Mouse (Mus musculus) megakaryocyte-erythroid progenitor cell, adult 5-6 weeks (primary cell): ENCODE measurements around the gene Cpne1. TPM values are rescaled to one million over a fixed set of nuclear protein-coding genes. Genes with fewer than 3 reads are reported as not detected.

Experiments used
- ATAC-seq: replicated peaks from 2 replicates; pipeline ENCODE4 v1.8.0; 2016; ENCODE audit warnings: mild to moderate bottlenecking, inconsistent platforms; ENCODE audit not compliant: severe bottlenecking, poor library complexity, low FRiP score, low TSS enrichment
- total RNA-seq, 2 experiments: library from RNA; stranded (forward) in 1 of 2; stranded (reverse) in 1 of 2; fragments of 200-1000, 215-1000 nt in 1 of 2; fragments of >200 nt in 1 of 2; fragmentation: Nextera tagmentation in 1 of 2; gene quantifications; 2 replicates each; pipeline ENCODE4 v1.2.3; 2014 to 2017

Cpne1 gene
- total RNA-seq, 2 experiments from 2014 or later = 15.0 to 29.6 TPM

- no peak for ATAC-seq
Measured at GRCm38 (mm10) chr2:156084541-156084940, 27.2 kb downstream of the Cpne1 start.

DNA sequence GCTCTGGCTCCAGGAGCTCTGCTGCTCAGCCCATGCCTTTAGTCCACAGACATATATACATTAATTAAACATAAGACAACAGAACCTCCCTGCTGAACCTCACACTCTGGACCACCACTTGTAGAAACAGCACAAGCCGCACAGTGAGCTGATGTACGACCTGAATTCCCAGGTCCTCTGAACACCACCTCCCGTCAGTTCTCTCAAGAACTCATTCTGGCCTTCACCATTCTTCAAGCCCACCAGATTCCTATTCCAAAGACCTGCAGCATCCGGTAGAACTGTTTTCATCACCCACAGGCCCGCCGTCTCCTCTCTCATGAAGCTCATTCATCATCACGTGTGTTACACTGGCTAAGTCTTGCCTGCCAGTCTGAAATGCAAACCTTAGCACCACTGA lies 31.4 kb downstream of the Cpne1 start:
- ATAC-seq = no peak

- no peak for ATAC-seq
Measured at GRCm38 (mm10) chr2:156079674-156080073, 32.1 kb downstream of the Cpne1 start.

DNA sequence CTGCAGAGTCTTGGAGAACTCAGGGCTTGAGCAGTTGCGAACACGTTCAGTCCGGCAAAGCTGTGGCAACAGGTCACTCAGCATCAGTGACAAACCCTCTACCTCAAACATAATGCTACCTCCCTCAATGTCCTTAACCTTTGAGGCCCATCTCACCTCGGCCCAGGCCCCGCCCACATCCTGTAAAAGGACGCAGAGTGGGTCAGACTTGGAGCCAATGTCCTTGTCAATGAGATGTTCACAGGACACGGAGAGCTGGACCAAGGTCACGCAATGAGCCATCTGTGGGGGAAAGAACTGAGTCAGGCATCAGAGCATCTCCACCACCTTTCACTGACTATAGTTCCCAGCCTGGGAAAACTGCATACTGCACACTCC lies 32.6 kb downstream of the Cpne1 start:
- ATAC-seq = no peak

- ATAC-seq = no peak
Measured at GRCm38 (mm10) chr2:156078421-156079182, 33.2 kb downstream of the Cpne1 start.

DNA sequence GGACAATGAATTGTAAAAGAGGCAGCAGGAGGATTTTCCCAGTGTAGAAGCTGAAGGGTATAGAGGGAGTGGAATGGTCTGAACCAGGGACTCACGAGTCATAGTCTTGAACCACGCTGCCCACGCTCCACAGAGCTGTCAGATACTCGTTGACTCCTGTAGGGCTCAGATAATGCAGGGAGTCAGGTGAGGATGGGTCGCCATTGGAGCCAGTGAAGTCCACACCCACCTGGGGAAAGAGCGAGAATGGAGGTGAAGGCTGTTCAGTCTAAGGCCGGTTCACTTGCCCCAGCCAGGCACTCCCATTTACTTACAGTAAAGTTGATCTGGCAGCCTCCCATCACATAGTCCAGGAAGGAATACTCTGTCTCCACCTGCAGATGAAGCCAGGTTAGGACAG lies 34.3 kb downstream of the Cpne1 start:
- no peak for ATAC-seq

DNA sequence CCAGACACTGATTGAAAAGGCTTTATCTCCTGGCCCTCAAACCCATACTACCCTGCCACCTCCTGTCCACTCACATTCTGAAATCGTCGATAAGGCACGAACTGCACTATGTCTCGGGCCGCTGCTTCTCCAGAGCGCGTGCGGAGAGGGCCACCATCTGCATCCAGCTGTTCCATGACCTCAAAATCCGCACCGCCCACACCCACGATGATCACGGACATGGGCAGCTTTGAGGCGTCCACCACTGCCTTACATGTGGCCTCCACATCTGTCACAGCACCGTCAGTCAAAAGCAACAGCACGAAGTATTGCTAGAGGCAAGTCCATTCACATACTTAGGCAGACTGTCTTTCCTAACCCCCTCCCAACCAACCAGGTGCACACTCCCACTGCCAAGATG lies 38.0 kb downstream of the Cpne1 start:
- no peak for ATAC-seq

- ATAC-seq = no peak
Measured at GRCm38 (mm10) chr2:156071236-156071635, 40.5 kb downstream of the Cpne1 start.

GRCm38 (mm10) chr2:156067916-156068315 lies 43.8 kb downstream of the Cpne1 start:
- no peak for ATAC-seq

DNA sequence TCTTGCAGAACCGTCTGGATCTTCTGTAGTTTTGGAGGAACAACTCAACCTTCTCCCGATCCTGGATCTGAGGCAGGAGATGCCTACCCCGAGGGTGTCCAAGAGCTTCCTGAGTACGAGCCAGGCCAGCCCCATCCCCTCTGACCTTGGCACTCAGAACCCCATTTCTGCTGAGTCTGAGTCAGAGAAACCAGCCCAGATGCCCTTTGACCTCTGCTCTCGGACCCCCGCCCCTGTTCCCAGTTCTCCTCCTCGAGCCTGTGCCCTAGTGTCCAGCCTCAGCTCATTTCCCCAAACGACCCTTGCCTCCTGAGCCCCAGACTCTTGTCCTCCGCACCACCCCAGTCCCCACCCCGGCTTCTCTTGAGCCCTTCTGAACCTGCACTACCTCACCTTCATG lies 45.6 kb downstream of the Cpne1 start:
- no peak for ATAC-seq

DNA sequence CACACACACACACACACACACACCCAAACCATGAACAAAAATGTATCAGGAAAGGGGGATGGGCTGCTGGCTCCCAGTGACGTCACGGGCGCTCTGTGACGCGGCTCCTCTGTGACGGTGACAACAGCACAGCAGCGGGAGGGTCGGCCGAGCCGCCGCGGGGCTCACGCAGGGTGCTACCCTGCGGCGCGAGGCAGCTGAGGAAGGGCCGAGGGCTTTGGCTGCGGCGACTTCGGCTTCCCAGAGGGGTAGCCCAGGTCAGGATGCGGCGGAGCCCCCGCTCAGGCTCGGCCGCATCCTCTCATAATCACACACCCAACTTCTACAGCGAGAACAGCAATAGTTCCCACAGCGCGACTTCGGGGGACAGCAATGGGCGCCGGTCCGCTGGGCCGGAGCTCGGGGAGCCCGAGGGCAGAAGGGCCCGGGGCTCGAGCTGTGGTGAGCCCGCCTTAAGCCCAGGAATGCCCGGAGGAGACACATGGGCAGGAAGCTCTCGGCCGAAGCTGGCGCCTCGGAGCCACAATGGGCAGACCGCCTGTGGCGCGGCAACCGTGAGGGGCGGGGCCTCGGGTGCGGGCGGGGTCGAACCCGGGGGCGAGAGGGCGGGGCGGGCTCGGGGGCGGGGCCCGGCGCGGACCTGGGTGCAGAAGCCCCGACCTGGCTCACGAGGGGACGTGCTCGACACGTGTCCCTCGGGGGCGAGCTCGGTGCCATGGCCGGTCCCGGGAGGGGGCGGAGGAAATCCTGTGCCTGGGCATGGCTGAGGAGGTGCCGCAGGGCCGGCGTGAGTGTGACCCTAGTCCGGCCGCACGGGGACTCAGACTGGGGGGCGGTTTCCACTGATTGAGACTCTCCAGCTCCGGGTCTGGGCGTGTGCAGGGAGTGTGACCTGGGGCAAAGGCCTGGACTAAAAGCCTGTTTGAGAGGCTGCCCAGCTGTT lies 46.4 kb downstream of the Cpne1 start, which contains the start of gene Spag4:
Gene Spag4, plus strand, starts transcription at position 77 of the 943 bp plus-strand sequence.
- ATAC-seq = peak; percentile 72

GRCm38 (mm10) chr2:156052816-156053215 lies 58.9 kb downstream of the Cpne1 start, which contains the start of gene Fer1l4:
TSS of gene Fer1l4 (minus strand) at chr2:156052947.
- ATAC-seq = no peak

- peak; percentile 60 for ATAC-seq
Measured at GRCm38 (mm10) chr2:156047929-156048328, 63.8 kb downstream of the Cpne1 start.

DNA sequence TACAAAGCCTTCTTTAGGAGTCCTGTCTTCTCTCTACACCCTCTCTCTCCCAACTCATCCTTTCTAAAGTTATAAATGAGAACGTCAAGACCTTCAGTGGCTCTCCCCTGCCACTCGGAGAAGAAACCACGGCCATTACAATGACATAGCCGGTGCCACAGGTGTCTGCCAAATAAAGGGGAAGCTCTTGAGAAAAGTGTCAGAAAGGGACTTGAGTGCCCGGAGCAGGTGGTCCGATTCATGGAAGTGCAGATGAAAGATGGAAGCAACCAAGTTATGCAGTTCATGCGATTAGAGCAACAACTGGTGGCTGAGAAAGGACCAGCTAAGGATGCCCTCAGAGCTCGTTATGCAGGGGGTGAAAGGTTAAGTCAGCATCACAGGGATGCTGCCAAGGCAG lies 68.9 kb downstream of the Cpne1 start:
- ATAC-seq = no peak

GRCm38 (mm10) chr2:156039390-156039789 lies 72.4 kb downstream of the Cpne1 start:
- no peak for ATAC-seq

DNA sequence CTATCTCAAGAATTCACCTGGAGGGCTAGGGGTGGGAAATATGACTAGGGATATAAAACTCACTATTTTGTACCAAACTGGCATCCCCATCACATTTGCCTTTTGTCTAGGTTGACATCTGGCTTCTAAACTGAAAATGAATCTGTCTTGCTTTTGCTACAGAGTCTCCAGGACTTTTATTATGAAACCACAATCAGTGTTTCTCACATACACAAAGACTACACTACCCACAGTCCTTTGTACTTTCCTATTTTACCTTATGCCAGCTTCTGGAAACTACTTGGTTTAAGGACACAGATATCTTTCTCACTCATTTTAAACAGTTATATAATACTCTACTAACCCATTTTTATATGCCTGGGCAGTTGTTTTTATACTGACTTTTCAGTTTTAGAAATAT lies 86.3 kb downstream of the Cpne1 start:
- ATAC-seq = no peak

Other genes with a start within 250 kb of the Cpne1 start
- gene Uqcc1, start 181.7 kb downstream of the Cpne1 start, total RNA-seq (2014; fragmentation: Nextera tagmentation) = 33.6 and 42.4 TPM in 2 replicates
- gene Uqcc1, start 181.7 kb downstream of the Cpne1 start, total RNA-seq (2017) = 63.6 and 72.4 TPM in 2 replicates
- not detected in 2 replicates for gene Gm15557, start 171.2 kb downstream of the Cpne1 start, total RNA-seq (2014; fragmentation: Nextera tagmentation)
- gene Gm15557, start 171.2 kb downstream of the Cpne1 start, total RNA-seq (2017) = not detected in 2 replicates
- not detected in 2 replicates for gene Gdf5, start 166.6 kb downstream of the Cpne1 start, total RNA-seq (2014; fragmentation: Nextera tagmentation)
- not detected in 2 replicates for gene Gdf5, start 166.6 kb downstream of the Cpne1 start, total RNA-seq (2017)
- 22.0 and 26.1 TPM in 2 replicates for gene Cep250, start 155.5 kb downstream of the Cpne1 start, total RNA-seq (2014; fragmentation: Nextera tagmentation)
- 23.9 and 27.9 TPM in 2 replicates for gene Cep250, start 155.5 kb downstream of the Cpne1 start, total RNA-seq (2017)
- gene 6430550D23Rik, start 104.0 kb downstream of the Cpne1 start, total RNA-seq (2014; fragmentation: Nextera tagmentation) = 0.37 and 1.3 TPM in 2 replicates
- 7.0 TPM in 1 of 2 replicates, not detected in the other for gene 6430550D23Rik, start 104.0 kb downstream of the Cpne1 start, total RNA-seq (2017)
- 160 TPM in 2 replicates for gene Ergic3, start 103.9 kb downstream of the Cpne1 start, total RNA-seq (2014; fragmentation: Nextera tagmentation)
- gene Ergic3, start 103.9 kb downstream of the Cpne1 start, total RNA-seq (2017) = 68.0 and 100 TPM in 2 replicates
- not detected in 2 replicates for gene Fer1l4, start 59.0 kb downstream of the Cpne1 start, total RNA-seq (2014; fragmentation: Nextera tagmentation)
- not detected in 2 replicates for gene Fer1l4, start 59.0 kb downstream of the Cpne1 start, total RNA-seq (2017)
- gene Spag4, start 46.8 kb downstream of the Cpne1 start, total RNA-seq (2014; fragmentation: Nextera tagmentation) = 1.6 and 5.0 TPM in 2 replicates
- 1.8 TPM in 1 of 2 replicates, not detected in the other for gene Spag4, start 46.8 kb downstream of the Cpne1 start, total RNA-seq (2017)
- 57.8 and 58.4 TPM in 2 replicates for gene Rbm12, start within 50 bp of the Cpne1 start, total RNA-seq (2014; fragmentation: Nextera tagmentation)
- gene Rbm12, start within 50 bp of the Cpne1 start, total RNA-seq (2017) = 48.4 and 48.5 TPM in 2 replicates
- gene Gm28036, start 15.1 kb upstream of the Cpne1 start, total RNA-seq (2014; fragmentation: Nextera tagmentation) = 9.2 and 16.3 TPM in 2 replicates
- 30.6 and 54.8 TPM in 2 replicates for gene Gm28036, start 15.1 kb upstream of the Cpne1 start, total RNA-seq (2017)
- gene Romo1, start 32.1 kb upstream of the Cpne1 start, total RNA-seq (2014; fragmentation: Nextera tagmentation) = 197 and 326 TPM in 2 replicates
- gene Romo1, start 32.1 kb upstream of the Cpne1 start, total RNA-seq (2017) = 12.3 and 18.2 TPM in 2 replicates
- gene Nfs1, start 32.2 kb upstream of the Cpne1 start, total RNA-seq (2014; fragmentation: Nextera tagmentation) = 82.6 and 85.5 TPM in 2 replicates
- 58.6 and 61.5 TPM in 2 replicates for gene Nfs1, start 32.2 kb upstream of the Cpne1 start, total RNA-seq (2017)
- gene Rbm39, start 68.3 kb upstream of the Cpne1 start, total RNA-seq (2014; fragmentation: Nextera tagmentation) = 370 and 390 TPM in 2 replicates
- gene Rbm39, start 68.3 kb upstream of the Cpne1 start, total RNA-seq (2017) = 690 and 765 TPM in 2 replicates
- gene Phf20, start 84.5 kb upstream of the Cpne1 start, total RNA-seq (2014; fragmentation: Nextera tagmentation) = 29.2 and 31.5 TPM in 2 replicates
- 56.1 and 84.1 TPM in 2 replicates for gene Phf20, start 84.5 kb upstream of the Cpne1 start, total RNA-seq (2017)
- 1.4 and 7.1 TPM in 2 replicates for gene Cnbd2, start 200.3 kb upstream of the Cpne1 start, total RNA-seq (2014; fragmentation: Nextera tagmentation)
- gene Cnbd2, start 200.3 kb upstream of the Cpne1 start, total RNA-seq (2017) = 5.2 and 9.3 TPM in 2 replicates
- 4.1 TPM in 2 replicates for gene Scand1, start 200.7 kb upstream of the Cpne1 start, total RNA-seq (2014; fragmentation: Nextera tagmentation)
- 16.5 and 48.7 TPM in 2 replicates for gene Scand1, start 200.7 kb upstream of the Cpne1 start, total RNA-seq (2017)